Mouse (Mus musculus) T-helper 17 cell (primary cell): ENCODE data around the gene Bbx.

Experiments used
- in situ Hi-C, 2 experiments: fragments of 300-600 bp; cut with MboI, MseI; formaldehyde crosslinking; loops; 1 replicate in 1 of 2; 2 replicates in 1 of 2; pipeline ENCODE4 v1.15.1; 2025; ENCODE audit warnings: high pct_unique_total_duplicates in 2 of 2

The Bbx gene

DNA sequence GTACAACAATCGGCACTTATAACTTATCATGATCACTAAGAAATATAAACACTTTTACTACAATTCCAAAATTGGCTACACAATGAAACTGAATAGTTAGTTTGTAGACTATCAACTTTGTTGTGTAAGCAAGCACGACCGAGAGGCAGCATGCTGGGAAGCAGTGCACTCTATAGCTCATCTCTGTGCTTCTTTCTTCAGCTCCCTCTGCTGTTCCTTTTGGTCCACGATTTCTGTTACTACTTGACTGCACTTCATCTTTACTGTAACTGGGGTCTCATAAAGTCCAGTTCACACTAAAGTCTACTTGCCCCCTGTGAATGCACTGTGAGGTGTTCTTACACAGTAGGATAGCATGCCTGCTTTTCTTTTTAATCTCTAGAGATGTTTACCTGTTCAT lies 189.7 kb downstream of the Bbx start:
- in situ Hi-C loops = no loop called here

DNA sequence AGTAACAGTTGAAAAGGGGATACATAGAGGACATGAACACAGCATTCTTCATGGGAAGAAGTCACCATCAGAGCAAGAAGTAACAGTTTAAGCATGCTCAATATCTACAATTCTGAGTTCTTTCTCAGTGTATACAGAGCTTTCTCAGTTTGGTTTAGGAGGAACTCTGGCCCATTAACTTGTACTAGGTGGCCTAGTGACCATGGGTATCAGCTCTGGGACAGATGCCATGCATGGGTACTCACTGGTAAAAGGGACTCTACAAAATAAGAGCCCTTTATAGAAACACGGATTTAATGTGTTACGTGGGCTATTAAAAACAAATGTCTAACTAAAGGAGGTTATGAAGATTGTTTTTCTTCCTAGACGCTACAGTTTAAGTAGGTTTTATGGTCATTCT lies 190.6 kb downstream of the Bbx start:
- in situ Hi-C loops = no loop called here

DNA sequence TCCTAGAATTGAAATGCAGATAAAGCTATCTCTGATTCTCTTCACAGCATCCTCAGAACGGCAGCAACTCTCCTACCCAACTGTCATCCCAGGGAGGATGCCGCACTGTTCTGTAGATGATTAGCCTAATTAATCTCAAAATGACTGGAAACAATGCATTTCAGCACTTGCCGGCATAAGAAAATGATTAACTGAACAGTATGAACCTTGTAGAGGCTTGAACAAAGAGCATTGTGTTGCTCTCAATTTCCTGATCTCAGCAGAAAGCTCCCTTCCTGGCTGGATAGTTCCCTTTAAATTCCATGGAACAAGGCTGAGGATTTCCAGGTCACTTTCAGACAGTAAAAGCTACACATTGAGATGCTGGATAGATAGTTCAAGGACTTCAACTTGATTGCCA lies 197.0 kb downstream of the Bbx start:
- in situ Hi-C loops = no loop called here

DNA sequence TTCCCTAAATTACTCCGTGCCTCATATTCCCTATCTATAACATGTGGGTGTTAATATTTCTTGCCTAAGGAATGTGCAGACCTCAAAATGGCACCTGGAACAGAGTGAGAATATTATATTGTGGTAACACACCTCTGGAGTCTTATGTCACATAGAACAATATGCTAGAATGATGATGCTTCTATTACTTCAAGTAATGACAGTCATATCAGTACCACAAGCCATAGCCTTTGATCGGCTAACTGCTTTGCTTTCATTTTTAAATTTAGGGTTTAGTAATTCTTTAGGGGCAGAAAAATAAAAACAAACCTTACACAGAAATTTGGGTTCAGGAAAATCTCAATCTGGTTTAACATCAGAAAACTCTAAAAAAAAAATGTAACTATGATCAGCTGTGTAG lies 201.6 kb downstream of the Bbx start:
- in situ Hi-C loops = no loop called here

DNA sequence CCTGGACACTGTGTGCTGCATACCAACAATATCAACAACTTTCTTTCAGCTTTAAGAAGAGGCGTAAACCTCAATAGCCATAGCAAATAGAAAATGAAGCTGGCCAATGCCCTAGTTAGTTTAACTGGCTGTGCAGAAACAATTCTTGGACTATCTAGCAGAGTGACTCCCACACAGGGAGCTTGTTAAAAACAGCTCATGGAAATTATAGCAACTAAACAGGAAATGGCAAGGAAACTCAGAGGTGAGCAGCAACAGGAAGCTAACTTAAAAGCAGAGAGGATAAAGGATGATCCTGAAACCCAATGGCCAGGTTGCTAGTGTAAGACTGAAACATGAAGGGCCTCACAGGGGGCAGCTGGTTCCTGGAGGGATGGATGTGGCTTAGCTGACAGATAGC lies 203.4 kb downstream of the Bbx start:
- in situ Hi-C loops = loop anchor here in 1 of 2 experiments (10.0 kb wide), 1 partner anchor 1596 kb away; no protein-coding TSS in a partner anchor

DNA sequence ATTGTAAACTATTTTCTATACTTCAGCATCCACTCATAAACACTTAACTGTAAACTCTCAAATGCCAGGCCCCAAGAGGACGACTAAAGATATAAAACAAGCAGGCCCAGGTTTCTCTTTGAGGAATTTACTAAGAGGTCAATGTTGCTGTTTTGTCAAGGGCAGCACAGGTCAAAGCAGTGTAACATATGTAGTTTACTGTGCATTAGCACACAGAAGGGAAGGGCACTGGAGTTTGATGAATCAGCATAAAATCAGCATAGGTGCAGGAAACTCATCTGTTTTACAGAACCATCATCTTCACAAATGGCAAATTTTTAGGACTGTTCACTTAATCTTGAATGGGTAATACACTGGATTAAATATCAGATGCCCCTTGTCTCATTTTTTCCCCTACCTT lies 205.9 kb downstream of the Bbx start:
- in situ Hi-C loops = loop anchor here in 1 of 2 experiments (10.0 kb wide), 1 partner anchor 1599 kb away; no protein-coding TSS in a partner anchor

DNA sequence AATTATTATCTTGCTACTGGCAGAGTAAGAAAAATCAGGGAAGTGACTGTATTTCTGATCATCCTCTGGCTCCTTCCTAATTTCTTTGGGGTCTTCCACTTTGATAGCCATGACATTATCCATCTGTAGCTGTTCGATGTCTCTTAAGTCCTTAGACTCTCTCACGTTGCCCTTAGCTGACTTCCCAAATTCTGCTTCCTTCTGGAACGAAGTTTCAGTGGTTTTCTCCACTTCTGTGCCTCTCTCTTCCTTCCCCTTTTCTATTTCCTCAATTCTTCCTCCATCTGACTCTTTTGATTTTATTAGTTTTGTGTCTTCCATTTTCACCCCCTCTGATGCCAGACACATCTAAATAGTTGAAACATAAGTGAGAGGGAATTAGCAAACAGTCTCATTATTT lies 207.2 kb downstream of the Bbx start:
- in situ Hi-C loops = loop anchor here in 1 of 2 experiments (10.0 kb wide), 1 partner anchor 1600 kb away; no protein-coding TSS in a partner anchor

DNA sequence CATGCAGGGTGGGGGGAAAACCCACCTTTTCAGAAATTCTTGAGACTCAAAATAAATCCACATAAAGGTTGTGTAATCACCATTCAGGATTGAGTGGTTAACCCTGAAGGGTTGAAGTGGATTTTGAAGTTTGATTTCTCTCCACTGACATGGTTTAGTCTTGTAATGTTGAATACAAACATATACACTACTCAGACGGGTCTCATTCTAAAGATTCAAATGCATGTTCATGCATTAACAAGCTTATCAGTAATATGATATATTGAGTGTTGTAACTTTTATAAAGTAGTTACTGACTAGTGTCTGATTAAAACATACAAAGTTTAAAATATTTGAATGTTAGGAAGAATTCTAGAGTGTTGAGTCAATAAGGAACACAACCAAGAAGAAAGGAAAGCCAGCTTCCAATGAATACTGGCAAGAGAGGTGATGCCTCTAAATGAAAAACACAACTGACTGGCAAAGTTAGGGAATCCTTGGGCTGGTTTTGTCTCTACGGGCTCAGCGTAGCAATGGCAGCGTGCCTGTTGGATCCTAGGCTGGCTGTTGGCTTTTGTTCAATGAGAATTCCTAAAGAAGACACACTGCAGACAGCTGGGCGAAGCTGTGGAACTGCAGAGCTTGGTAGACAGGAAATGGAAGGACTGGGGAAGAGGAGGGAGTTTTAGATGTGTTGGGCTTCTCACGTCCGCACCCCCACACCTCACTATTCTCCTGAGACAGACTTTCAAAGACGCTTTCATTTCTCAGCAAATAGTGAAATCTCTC lies 211.3 kb downstream of the Bbx start:
- in situ Hi-C loops = loop anchor here in 1 of 2 experiments (10.0 kb wide), 1 partner anchor 1604 kb away; no protein-coding TSS in a partner anchor

DNA sequence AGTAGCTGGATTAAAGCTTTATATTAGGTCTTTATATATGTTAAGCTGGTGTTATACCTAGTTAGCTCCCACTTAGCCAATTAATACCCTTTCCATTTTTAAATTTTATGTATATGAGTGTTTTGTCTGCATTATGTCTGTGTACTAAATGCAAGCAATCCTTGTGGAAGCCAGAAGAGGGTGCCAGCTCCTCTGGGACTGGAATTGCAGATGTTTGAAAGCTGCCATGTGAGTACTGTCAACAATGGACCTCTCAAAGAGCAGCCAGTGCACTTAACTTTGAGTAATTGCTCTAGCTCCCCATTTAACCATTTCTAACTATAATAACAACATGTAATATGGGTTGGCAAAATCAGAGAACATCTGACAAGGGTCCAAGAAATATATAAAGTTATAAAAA lies 215.1 kb downstream of the Bbx start:
- in situ Hi-C loops = no loop called here

DNA sequence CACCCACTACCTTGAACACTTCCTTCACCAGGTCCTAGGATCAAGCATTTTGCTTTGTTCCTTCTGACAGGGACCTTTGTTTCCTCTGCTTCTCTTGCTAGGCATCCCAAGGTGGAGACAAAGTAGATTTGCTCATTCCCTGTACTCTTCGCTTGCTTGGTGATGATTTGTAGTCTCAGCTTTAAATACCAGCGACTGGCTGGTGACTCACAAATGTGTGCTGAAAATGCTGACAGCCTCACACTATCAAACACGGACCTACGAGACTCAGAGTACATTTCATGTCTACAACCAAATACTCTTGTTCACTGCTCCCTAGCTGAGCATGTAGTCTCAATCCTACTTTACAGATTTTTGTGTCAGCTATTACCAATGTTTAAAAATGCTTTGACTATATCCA lies 220.5 kb downstream of the Bbx start:
- in situ Hi-C loops = no loop called here

DNA sequence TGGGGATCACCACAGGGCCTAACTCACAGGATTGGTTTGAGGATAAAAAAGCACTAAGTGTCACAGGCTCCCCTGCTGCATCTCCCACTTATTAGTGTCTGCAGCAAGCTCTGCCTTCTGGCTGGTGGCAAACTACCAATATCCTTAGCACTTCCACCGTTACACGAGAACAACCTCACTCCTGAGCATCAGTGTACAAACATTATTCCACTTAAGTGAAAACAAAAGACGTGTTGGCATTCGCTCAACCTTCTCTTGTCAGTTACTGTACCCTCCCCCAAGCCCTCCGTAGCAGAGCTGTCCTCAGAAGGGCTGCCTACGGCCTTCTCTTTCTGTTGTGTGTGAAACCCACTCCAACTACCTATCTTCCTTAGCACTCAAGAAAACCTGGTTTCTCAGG lies 221.0 kb downstream of the Bbx start:
- in situ Hi-C loops = no loop called here

DNA sequence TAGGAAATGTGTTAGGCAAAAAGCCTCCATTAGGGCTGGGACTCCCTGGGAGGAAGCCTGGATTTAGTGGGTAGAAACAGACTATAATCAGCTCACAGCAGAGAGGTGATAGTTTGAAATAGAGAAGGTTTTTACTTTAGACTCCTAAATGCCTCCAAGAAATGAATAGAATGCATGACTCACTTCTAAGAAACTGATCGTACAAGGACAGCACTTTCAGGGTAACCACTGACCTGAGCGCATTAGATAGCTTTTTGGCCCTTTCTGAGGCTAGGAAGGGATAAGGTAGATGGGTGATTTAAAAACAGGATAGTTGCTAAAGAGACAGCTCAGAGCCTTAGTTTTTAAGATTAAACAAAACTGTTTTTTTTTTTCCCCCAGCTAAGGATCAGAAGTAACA lies 221.4 kb downstream of the Bbx start:
- in situ Hi-C loops = no loop called here

DNA sequence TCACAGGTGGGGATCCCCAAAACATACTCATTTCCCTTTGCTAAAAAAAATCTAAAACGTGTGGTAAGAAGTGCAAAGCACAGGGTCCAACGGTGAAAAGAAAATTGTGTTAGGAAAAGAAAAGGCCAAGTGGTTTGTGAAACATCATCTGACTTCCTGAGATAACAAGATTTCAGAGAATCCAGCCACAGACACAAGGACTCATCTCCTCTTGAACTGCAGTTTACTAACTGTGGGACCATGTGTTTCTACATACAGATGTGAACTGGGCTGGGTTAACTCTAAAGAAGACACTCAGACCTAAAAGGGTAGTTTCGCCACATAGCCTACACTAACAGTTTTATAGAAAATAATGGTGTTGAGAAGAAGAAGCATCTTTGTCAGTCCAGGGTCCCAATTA lies 227.2 kb downstream of the Bbx start:
- in situ Hi-C loops = loop anchor here in 1 of 2 experiments (5.0 kb wide), 1 partner anchor 532 kb away; no protein-coding TSS in a partner anchor

DNA sequence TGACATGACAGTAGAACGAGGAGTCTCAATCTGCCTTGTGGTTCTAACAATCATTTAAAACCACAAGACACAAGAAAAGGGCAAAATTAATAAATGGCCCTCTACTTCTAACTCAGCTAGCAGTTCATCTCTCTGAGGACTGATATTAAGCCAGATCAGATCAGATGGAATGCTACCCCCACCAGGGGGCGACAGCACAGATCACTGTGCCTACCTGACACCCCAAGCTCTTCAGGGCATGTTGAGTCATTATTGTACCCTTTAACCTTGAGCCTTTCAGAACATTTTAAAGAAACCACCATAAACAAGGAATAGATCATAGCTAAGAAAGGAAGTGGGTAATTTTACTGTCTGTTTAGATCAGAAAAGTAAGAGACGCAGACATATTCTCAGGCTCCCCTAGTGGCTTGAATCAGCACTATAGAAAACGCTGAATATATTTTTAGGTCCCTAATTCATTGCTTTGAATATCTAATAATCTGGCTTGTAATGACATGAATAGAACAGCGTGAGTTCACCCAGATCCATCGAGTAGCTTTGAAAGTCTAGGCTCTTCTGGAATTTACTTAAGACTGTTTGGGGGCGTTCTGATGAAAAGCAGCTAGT lies 230.5 kb downstream of the Bbx start:
- in situ Hi-C loops = loop anchor here in 1 of 2 experiments (5.0 kb wide), 1 partner anchor 536 kb away; no protein-coding TSS in a partner anchor

DNA sequence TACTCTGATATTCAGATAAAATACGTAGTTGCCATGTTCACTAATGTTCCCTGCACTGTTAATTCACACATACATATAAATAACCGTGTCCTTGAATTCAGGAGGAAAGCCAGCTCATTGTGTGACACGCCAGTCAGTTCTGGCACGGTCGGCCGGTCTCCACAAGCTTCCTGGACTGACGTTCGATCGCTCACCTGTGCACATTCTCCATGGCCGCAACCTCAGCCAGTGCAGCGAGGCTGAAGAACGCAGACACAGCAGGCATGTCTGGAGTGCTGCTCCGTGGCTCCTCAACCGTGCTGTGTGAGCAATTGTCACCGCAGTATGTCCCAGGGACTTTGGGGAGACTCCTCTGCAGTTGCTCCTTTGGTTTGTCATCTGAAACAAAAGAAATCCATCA lies 232.0 kb downstream of the Bbx start:
- in situ Hi-C loops = loop anchor here in 1 of 2 experiments (5.0 kb wide), 1 partner anchor 537 kb away; no protein-coding TSS in a partner anchor

DNA sequence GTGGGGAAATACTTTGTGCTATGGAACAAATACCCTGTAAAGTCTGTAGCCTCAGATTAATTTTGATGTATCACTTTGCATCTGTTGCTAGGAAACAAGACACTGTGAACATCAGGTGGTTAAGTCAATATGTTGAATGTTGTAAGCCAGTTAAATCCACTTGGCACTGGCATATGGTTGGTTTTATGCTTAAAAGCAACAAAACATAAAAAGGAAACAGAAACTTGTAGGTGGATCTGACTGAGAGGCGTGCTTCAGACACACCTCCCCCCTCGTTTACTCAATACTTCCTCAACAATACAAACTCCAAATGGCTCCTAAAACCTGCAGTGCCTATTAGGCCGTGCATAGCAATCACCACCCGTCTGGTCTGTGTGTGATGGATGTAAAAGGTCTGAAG lies 236.1 kb downstream of the Bbx start:
- in situ Hi-C loops = no loop called here

DNA sequence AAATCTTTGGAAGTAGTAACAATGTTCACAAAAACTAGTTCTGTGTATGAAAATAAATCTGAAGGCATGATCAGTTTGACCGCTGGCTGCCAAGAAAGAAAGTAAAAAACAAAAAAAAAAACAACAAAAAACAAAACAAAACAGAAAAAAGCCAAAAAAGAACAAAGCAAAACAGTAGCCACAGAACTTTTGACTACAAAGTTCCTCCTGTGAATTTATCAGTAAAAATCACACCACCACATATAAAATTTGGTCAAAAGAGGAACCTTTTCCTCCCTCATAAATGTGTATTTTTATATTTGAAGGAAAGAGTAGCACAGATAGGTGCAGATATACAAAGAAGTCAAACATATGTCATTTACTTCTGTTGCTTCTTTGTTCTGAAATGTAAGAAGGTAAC lies 239.6 kb downstream of the Bbx start:
- in situ Hi-C loops = no loop called here

DNA sequence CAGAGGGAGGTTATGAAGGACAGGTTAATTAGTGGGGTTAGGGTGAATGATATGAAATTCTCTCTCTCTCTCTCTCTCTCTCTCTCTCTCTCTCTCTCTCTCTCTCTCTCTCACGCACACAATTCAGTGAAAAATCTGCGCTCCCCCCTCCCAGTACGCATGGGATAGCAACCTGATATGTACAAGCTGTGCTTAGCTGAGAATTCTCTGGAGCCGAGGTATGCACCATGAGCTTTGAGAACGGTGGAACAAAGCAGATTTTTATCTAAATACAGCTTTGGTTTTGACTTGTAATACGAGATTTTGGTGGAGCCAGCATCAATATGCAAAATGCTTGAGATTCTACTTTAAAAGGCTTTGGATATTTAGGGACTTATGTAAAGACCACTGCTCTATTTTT lies 243.1 kb downstream of the Bbx start:
- in situ Hi-C loops = no loop called here

DNA sequence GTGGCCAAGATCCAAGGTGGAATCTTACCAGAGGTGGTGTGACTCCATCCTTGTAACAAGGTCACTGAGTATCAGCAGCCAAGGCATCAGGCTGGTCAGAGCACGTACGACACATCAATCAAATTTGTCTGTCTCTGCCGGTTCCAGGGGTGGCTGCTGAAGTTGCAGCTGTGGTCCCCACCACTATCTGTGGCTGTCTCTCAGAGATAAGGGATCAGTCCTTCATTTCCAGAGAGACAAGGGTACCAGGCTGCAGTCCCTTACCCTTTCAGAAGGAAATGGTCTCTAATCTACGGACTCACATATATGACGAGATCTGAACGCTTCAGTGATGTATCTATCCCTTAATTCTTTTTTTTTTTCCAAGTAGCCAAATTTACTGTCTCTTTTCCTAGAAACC lies 245.6 kb downstream of the Bbx start:
- in situ Hi-C loops = no loop called here

DNA sequence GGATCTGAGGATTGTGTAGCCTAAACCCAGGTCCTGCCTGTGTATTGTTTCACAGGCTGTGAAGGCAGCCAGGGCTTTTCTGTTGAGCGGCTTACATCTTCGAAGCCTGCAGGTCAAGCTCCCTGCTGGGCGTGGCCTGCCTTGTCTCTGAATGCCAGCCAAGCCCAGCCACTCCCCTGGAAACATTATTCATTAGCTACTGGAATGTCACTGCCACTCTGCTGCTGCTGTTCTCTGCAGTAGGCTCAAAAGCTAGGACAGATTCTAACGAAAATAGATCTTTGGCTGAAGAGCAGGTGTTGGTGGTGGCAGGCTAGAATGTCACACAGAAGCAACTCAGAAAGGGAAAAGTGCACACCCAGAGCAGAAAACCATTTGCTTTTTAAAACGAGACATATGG lies 247.1 kb downstream of the Bbx start:
- in situ Hi-C loops = no loop called here

DNA sequence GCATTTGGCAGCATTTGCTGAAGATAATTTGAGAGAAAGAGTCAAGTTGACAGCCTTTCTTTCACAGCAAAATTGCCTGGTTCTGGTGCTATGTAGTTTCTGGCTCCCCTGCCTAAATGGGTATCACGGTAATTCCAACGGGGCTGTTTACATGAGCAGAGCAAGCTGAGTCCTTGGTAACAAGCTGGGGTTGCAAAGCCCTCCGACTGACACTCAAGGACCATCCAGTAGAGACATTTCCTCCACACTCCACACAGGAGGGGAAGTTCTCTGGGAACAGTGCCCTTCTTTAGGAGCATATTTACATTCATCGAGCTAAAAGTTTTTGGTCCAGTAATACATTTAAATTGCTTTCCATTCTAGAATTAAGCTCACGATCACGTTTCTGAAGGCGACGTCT lies 249.2 kb downstream of the Bbx start:
- in situ Hi-C loops = no loop called here

DNA sequence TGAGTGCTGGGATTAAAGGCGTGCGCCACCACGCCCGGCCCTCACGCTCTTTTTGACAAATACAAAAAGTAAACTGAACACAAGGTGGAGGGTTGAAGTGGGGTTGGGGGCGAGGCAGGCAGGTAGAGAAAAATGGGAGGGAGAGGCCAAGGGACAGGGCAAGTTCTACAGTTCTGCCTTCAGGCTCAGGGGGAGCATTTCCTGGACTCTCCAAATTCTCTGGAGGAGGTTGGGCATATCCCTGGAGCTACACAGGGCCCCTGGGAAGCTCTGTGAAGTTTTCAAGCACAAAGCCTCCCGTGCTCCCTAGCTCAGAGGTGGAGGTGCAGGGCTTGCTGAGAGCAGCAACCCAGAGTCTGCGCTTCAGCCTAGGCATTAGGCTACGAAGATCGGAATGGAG lies 249.6 kb downstream of the Bbx start:
- in situ Hi-C loops = no loop called here

DNA sequence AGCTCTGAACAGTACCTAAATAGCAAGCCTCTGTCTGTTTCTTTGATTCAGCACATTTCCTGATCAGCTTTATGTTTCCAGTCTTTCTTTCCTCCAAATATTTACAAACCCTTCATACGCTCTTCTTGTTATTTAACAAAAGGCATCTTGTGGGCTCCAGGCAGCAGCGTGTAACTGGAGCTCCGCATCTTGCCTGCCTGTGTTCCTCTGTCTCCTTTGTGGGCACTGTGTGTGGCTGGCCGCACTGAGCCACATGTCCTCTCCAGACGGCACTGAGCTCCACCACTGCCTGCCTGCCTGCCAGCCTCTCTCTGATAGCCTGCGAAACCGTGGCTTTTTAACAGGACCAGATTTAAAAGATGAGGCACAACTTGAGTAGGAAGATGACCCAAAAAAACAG lies 259.4 kb downstream of the Bbx start:
- in situ Hi-C loops = no loop called here
